Comparison of ENCODE assay signal across 22 mouse cellular contexts in the genomic region with DNA sequence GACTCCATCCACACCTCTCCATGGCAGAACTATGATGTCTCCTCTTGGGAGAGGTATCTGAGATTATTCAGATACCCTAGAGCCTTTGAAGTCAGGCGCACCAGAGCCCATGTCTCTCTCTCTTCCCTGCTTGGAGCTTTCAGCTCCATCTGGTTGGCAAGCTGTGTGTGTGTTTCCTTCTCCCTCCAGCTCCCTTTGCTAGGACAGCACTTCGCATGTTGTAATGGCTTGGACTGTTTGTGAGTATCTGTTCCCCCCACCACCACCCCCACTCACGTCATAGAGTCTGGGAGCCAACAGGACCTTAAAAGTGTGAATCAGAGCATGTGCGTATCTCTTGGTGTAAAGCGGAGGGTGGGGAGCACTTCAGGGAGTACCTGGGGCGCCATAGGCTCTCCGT. TPM values are rescaled to one million over a fixed set of nuclear protein-coding genes. Genes with fewer than 3 reads are reported as not detected.
A peak's percentile ranks its signal among the peaks of the same experiment; 100 is the strongest.
DNase-seq lines count a peak whose midpoint lies in the region; ATAC-seq lines count a peak whose summit lies in the region.
"Had no signal": no experiment of that assay in that cellular context is flagged by ENCODE, and none has a peak within 500 bp of the region (broad histone marks: within the 10 kb centered on the region; RNA-seq: fewer than 3 reads in every experiment).

No protein-coding gene starts in this region.

- no peaks in the 10 kb centered on the region for H3K27me3 ChIP-seq in forebrain, embryonic 15.5 days
- H3K27me3 ChIP-seq in forebrain, embryonic 11.5 days (ENCODE audit: control insufficient read depth, insufficient read depth, low read length), result no peaks in the 10 kb centered on the region; the same call in 1 of the 2 replicates
- H3K27me3 ChIP-seq: hindbrain, embryonic 15.5 days had no signal

- peak overlapping the region; percentile 62 for H3K27ac ChIP-seq in forebrain, embryonic 15.5 days (replicated peaks)
- no peak overlapping the region for H3K27ac ChIP-seq in forebrain, embryonic 11.5 days (ENCODE audit: low read depth, low read length)
- H3K27ac ChIP-seq: embryonic facial prominence, embryonic 10.5 days; heart, adult 2 months; heart, embryonic 15.5 days; hindbrain, embryonic 15.5 days; limb, embryonic 13.5 days; liver, embryonic 13.5 days had no signal

- peak; percentile 58 for DNase-seq in cerebellum, adult 11-12 months
- DNase-seq in forebrain, embryonic 11.5 days (ENCODE audit: low spot score), result no peak
- peak; percentile 49 for DNase-seq in brain, embryonic 18.5 days (ENCODE audit: low read depth, low spot score)
- DNase-seq in layer of hippocampus, adult 9-11 months, result peak; percentile 85
- DNase-seq in adrenal gland, postnatal 4 days (ENCODE audit: low spot score in 2 of 2), result no peak
- DNase-seq: adrenal gland, adult 2 months; gastrocnemius, postnatal 25 days; heart, adult 2 months; heart, postnatal 4 days; kidney, adult 11 months; liver, embryonic 13.5 days; lung, embryonic 14.5 days; lung, postnatal 36 days; right cerebral cortex, postnatal 4 days had no signal

- no peak overlapping the region for H3K4me2 ChIP-seq in forebrain, embryonic 15.5 days (replicated peaks)
- H3K4me2 ChIP-seq in forebrain, embryonic 11.5 days (ENCODE audit: low read depth, low read length, severe bottlenecking), result no peak overlapping the region
- H3K4me2 ChIP-seq: heart, embryonic 15.5 days; hindbrain, embryonic 15.5 days; limb, embryonic 13.5 days; liver, embryonic 13.5 days; lung, embryonic 14.5 days had no signal

- no peaks in the 10 kb centered on the region for H3K36me3 ChIP-seq in forebrain, embryonic 15.5 days
- H3K36me3 ChIP-seq in forebrain, embryonic 11.5 days (ENCODE audit: control insufficient read depth, insufficient read depth, low read length), result no peaks in the 10 kb centered on the region
- H3K36me3 ChIP-seq: embryonic facial prominence, embryonic 10.5 days; heart, embryonic 15.5 days; hindbrain, embryonic 15.5 days; limb, embryonic 13.5 days; liver, embryonic 13.5 days had no signal

- no peak overlapping the region for H3K9ac ChIP-seq in forebrain, embryonic 15.5 days (replicated peaks)
- no peak overlapping the region for H3K9ac ChIP-seq in forebrain, embryonic 11.5 days (ENCODE audit: low read length)
- H3K9ac ChIP-seq: heart, embryonic 15.5 days; hindbrain, embryonic 15.5 days; limb, embryonic 13.5 days; liver, embryonic 13.5 days; lung, embryonic 14.5 days had no signal

- no peak overlapping the region for H3K4me3 ChIP-seq in forebrain, embryonic 15.5 days
- H3K4me3 ChIP-seq in forebrain, embryonic 11.5 days (ENCODE audit: low read depth, low read length), result no peak overlapping the region
- H3K4me3 ChIP-seq: embryonic facial prominence, embryonic 10.5 days; heart, adult 2 months; heart, embryonic 15.5 days; hindbrain, embryonic 15.5 days; limb, embryonic 13.5 days; liver, embryonic 13.5 days had no signal

- ATAC-seq in cerebellum, adult (ENCODE audit: insufficient number of reproducible peaks, low FRiP score, low TSS enrichment), result no peak
- ATAC-seq in forebrain, embryonic 15.5 days (replicated peaks), result peak; percentile 63
- no peak for ATAC-seq in forebrain, embryonic 11.5 days (replicated peaks; ENCODE audit: low FRiP score)
- ATAC-seq in erythroblast, adult 5-6 weeks (replicated peaks; ENCODE audit: low FRiP score, poor library complexity, severe bottlenecking), result no peak
- ATAC-seq: midbrain, embryonic 16.5 days had no signal

- no peaks in the 10 kb centered on the region for H3K9me3 ChIP-seq in forebrain, embryonic 15.5 days
- no peaks in the 10 kb centered on the region for H3K9me3 ChIP-seq in forebrain, embryonic 11.5 days (ENCODE audit: control insufficient read depth, low read length)
- H3K9me3 ChIP-seq: embryonic facial prominence, embryonic 10.5 days; heart, embryonic 15.5 days; hindbrain, embryonic 15.5 days; limb, embryonic 13.5 days; liver, embryonic 13.5 days had no signal

- peaks cover 20% of the 10 kb centered on the region for H3K4me1 ChIP-seq in forebrain, embryonic 15.5 days
- H3K4me1 ChIP-seq in forebrain, embryonic 11.5 days (replicated peaks; ENCODE audit: control insufficient read depth, insufficient read depth, low read length), result no peaks in the 10 kb centered on the region
- H3K4me1 ChIP-seq: heart, embryonic 15.5 days; limb, embryonic 13.5 days; liver, embryonic 13.5 days had no signal

- WGBS in forebrain, embryonic 15.5 days, result 68% methylated on average over 7 of the region's 7 CpGs
- WGBS in forebrain, embryonic 11.5 days, result 86% methylated on average over 7 of the region's 7 CpGs

RNA-seq across cellular contexts. Expression of a gene that starts 6.5 kb away (rescaled TPM):
- 26.8 and 30.2 TPM in 2 replicates for polyA plus RNA-seq in forebrain, embryonic 15.5 days (2015; fragmentation: Nextera tagmentation; extraction: Ambion mirVana)
- 11.8 and 13.3 TPM in 2 replicates for polyA plus RNA-seq in forebrain, embryonic 11.5 days (2014; fragmentation: Nextera tagmentation; extraction: Ambion mirVana)
- total RNA-seq in adrenal gland, postnatal 4 days (2021), result 10 to 100 TPM; 46.3 to 50.4 TPM
- total RNA-seq in erythroblast, adult 5-6 weeks (2015; ENCODE audit: low replicate concordance), result not detected in 2 replicates
- 0.34 TPM in 1 of 2 replicates, not detected in the other for total RNA-seq in erythroblast, adult 5-6 weeks (2017; ENCODE audit: low replicate concordance)

Comparison
In these comparisons a context has a peak if more than half of its experiments do, and no peak if none do; other contexts are left out.
1. DNase-seq: peak in cerebellum, adult 11-12 months (single experiment), brain, embryonic 18.5 days (single experiment) and layer of hippocampus, adult 9-11 months (single experiment); none in forebrain, embryonic 11.5 days (single experiment) and adrenal gland, postnatal 4 days (0 of 2).
2. RNA of a gene that starts 6.5 kb away (total RNA-seq): 46.3 to 50.4 TPM in adrenal gland, postnatal 4 days; 0.34 TPM in erythroblast, adult 5-6 weeks; every median in the first group is over 10 times any median in the second.